Mouse (Mus musculus): ENCODE results near the gene Polr2g.

Polr2g gene

GRCm38 (mm10) chr19:8758899-8759298, 39.5 kb downstream of the Polr2g start:
- DNase-seq (ENCODE audit: low spot score in 2 of 2), result no peak

GRCm38 (mm10) chr19:8757471-8757998, 40.8 kb downstream of the Polr2g start:
- DNase-seq (ENCODE audit: low spot score in 2 of 2), result no peak

GRCm38 (mm10) chr19:8756635-8757387, 41.6 kb downstream of the Polr2g start, which contains the start of gene Nxf1:
Gene Nxf1 (plus strand): TSS chr19:8757073.
- peak; percentile 90 for DNase-seq (ENCODE audit: low spot score in 2 of 2)

- DNase-seq (ENCODE audit: low spot score in 2 of 2), result no peak
Observed at GRCm38 (mm10) chr19:8755652-8756051, 42.7 kb downstream of the Polr2g start.

GRCm38 (mm10) chr19:8747368-8747767, 51.0 kb downstream of the Polr2g start:
- no peak for DNase-seq (ENCODE audit: low spot score in 2 of 2)

GRCm38 (mm10) chr19:8745382-8745781, 53.0 kb downstream of the Polr2g start:
- DNase-seq (ENCODE audit: low spot score in 2 of 2), result no peak
